Mouse (Mus musculus) gastrocnemius, adult 8-10 months (tissue): ENCODE data around the gene Fnbp4. TPM values are rescaled to one million over a fixed set of nuclear protein-coding genes. Genes with fewer than 3 reads are reported as not detected.

Experiments
- DNase-seq, 2 experiments: peaks; one replicate each; pipeline ENCODE4 v3.0.0; 2022; ENCODE audit warnings: low spot score in 2 of 2
- total RNA-seq, 4 experiments: library from RNA; stranded (reverse); gene quantifications; 2 replicates each; pipeline ENCODE4 v1.2.4; 2022

Fnbp4 gene
- total RNA-seq = 10 to 100 TPM in 1 of 4 experiments, 1 to 10 TPM in 3; 7.4 to 11.1 (median 9.7) TPM

DNA sequence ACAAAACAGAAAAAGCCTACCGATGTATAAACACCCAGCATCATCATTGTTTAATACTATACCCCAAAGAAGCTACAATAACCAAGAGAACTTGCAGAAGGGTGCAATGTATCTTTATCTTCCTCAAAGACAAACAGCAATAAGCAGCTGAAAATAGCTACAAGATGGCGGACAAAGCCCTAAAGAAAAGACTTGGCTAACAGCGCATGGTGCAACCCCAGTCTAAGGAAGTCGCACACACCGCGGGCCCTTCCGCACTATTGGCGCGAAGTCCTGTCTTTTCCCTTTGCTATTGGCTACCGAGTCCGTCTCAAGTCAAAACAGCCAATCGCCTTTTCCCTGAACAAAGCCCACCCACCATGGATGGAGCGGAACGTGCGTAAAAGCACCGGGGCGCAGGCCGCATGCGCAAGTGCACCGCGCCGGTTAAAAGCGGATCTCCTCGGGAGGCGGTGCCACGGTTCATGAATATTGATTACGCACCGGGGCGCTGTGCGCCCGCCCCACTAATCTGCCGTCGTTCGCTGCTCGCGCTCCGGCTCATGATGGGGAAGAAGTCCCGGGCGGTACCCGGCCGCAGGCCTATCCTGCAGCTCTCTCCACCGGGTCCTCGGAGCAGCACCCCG, at the start of gene Fnbp4:
Gene Fnbp4 (plus strand): TSS at position 318 of the 626 bp plus-strand sequence.
- DNase-seq = peak; percentile 97 to 98

- no peak for DNase-seq
Observed at GRCm38 (mm10) chr2:90700943-90701342, 44.2 kb upstream of the Fnbp4 start.

GRCm38 (mm10) chr2:90708548-90708947, 36.6 kb upstream of the Fnbp4 start:
- DNase-seq = no peak

DNA sequence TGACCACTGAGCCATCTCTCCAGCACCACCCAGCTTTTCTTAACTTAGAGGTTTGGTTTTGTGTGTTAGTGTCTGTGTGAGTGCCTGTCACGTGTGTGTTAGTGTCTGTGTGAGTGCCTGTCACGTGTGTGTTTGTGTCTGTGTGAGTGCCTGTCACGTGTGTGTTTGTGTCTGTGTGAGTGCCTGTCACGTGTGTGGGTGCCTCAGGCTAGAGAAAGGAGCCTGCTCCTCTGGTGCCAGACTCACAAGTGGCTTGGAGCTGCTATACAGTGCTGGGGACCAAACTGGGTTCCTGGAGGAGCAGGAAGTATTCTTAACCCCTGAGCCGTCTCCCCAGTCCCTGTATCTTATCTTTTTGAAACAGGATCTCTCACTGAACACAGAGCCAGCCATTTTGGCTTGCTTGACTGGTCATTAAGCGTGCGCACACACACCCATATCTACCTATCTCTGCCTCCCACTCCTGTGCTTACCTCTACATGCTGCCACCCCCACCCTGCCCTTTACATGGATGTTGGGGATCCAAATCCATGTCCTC, 29.5 kb upstream of the Fnbp4 start:
- DNase-seq = no peak

- DNase-seq = no peak
Observed at GRCm38 (mm10) chr2:90717366-90717765, 27.8 kb upstream of the Fnbp4 start.

DNA sequence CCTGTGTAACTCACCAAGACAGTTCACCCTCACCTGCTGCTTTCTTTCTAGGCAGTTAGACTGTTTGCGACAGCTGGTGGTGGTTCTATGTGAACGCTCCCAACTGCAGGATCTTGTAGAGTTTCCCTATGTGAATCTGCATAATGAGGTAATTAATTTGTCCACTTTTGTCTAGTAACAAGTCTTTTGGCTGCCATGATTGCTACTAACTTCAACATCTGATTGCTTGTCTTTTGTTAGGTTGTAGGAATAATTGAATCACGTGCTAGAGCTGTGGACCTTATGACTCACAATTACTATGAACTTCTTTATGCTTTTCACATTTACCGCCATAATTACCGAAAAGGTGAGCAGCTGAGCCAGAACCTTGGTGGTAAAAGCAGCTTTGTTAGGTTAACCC, 27.2 kb upstream of the Fnbp4 start:
- DNase-seq = no peak

DNA sequence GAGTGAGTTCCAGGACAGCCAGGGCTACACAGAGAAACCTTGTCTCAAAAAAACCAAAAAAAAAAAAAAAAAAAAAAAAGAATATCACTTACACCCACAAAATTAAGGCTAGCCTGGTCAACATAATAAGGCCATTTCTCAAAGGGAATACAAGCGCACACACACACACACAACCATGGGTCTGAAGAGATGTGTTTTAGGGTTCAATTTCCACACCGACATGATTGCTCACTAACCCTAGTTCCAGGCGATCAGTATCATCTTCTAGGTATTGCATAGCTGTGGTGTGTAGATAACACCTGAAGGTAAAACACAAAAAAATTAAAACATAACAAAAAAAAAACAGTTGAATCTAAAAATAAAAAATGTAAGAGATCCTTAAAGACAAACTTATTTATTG, 18.4 kb upstream of the Fnbp4 start:
- no peak for DNase-seq

DNA sequence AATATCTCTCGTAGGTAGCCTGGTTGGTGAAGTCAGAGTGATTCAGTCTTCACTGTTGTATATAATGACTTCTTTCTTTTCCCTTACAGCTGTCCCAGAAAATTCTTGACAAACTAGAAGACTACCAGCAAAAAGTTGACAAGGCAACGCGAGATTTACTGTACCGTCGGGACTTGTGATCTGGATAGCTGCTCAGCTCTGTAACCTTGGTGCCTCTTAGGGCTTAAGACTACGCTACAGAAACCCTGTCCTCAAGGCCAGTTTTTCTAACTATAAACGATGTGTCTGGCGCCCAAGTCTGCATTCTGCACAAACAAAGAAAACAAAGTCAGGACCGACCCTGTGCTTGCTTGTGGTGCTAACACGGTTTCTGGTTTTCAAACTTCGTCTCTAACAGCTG, 9.8 kb upstream of the Fnbp4 start:
- DNase-seq = no peak

- DNase-seq = no peak
Observed at GRCm38 (mm10) chr2:90738801-90739200, 6.4 kb upstream of the Fnbp4 start.

- no peak for DNase-seq
Observed at GRCm38 (mm10) chr2:90739327-90739726, 5.8 kb upstream of the Fnbp4 start.

- DNase-seq = no peak
Observed at GRCm38 (mm10) chr2:90739921-90740320, 5.2 kb upstream of the Fnbp4 start.

- DNase-seq = no peak
Observed at GRCm38 (mm10) chr2:90744285-90745052, 701 bp upstream of the Fnbp4 start.

DNA sequence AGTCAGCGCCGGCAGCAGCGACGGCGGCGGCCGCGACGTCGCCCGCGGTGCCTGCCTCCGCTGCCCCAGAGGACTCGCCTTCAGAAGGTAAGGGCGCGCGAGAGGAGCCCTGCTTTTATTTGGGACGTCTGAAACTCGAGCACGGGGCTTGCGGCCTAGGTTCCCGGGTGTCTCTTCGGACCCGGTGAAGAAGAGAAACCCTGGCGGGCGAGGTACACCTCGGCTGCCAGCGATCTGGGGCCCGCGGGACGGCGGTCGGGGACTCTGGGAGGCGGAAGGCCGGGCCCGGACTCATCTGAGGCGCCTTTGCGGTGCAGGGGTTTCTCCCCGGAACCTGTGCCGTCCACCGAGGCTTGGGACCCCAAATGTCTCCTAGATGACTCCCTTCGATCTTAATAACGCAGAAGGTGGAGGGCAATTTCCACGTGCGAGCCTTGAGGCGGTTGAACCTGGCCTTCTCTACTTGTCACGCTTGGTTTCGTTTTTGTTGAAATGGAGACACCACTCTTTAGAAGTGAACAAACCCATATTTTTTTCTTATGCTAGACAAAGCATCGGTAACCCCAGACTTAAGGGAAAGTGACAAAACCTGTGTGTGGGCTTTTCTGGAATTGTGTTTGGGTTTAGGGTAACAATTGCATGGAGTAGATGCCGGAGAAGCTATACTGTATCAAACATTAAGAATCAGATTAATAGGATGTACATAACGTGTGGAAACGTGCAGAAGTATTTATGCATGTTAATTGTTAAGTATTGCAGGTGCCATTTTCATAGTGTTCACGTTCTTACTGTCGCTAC, 769 bp downstream of the Fnbp4 start:
- DNase-seq = peak in 1 of 2 experiments; percentile 28

DNA sequence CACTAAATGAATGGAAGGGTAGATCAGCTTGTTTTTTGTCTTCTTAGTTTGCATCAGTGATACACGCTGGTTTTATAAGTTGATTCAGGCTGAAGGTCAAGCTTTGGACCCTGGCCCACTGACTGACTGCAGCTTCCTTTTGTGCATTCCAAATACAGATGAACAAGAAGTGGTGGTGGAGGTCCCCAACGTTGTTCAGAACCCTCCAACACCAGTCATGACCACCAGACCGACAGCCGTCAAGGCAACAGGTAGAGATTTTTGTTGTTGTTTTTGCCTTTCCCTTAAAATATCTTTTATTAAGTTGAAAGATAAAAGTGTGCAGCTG, 1.3 kb downstream of the Fnbp4 start:
- no peak for DNase-seq

DNA sequence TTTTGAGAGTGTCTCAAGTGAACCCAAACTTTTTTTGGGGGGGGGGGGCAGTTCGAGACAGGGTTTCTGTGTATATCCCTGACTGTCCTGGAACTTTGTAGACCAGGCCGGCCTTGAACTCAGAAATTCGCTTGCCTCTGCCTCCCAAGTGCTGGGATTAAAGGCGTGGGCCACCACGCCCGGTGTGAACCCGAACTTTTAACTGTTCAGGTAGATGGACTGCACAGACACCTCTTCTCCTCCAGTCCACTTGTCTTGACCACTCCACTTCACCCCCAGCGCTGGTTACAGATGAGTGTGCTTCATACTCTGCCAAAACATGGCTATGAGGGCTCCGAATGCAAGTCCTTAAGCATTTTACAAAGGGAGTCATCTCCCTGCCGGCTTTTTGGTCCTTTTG, 2.0 kb downstream of the Fnbp4 start:
- DNase-seq = no peak

- no peak for DNase-seq
Observed at GRCm38 (mm10) chr2:90749676-90750459, 4.7 kb downstream of the Fnbp4 start.

- DNase-seq = no peak
Observed at GRCm38 (mm10) chr2:90753565-90753964, 8.4 kb downstream of the Fnbp4 start.

DNA sequence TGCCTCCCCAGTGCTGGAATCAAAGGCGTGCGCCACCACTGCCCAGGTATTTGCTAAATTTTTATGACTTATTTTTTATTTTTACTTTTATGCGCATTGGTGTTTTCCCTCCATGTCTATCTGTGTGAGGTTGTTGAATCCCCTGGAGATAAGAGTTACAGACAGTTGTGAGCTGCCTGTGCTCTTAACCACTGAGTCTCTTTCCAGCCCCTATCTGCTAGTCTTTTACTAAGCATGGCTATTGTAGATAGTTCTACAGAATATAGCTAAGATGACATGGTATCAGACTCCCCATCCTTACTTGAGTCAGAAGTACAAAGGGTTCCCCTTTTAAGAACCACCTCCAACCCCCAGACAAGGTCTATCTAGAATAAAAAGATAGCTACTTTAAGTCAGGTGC, 9.0 kb downstream of the Fnbp4 start:
- DNase-seq = no peak

GRCm38 (mm10) chr2:90765123-90765522, 20.0 kb downstream of the Fnbp4 start:
- DNase-seq = no peak

DNA sequence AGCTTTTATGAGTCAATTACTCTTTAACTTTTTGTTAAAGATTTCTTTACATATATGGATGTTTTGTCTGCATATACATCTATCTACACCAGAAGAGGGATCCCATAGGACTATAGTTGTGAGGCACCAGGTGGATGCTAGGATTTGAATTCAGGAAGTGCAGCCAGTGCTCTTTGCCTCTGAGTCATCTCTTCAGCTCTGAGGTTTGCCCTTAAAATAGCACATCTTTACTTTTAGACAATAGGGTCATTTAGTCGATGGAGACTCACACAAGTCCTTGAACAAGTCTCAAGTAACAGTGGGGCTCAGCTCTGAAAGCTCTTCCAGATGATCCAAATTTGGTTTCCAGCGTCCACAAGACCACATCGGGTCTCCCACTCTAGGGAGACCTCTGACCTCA, 36.2 kb downstream of the Fnbp4 start:
- DNase-seq = no peak

- no peak for DNase-seq
Observed at GRCm38 (mm10) chr2:90781938-90782337, 36.8 kb downstream of the Fnbp4 start.
